Mouse (Mus musculus) skeletal muscle tissue, postnatal 0 days (tissue): ENCODE measurements around the gene Pmepa1. TPM values are rescaled to one million over a fixed set of nuclear protein-coding genes. Genes with fewer than 3 reads are reported as not detected.

Experiments used
- polyA plus RNA-seq: library from polyadenylated mRNA; unstranded; fragments of >200 nt; fragmentation: Nextera tagmentation; extraction: Ambion mirVana; gene quantifications from 2 replicates; pipeline ENCODE4 v1.2.1, GENCODE M21; 2015

Pmepa1 gene
- 2.9 and 6.1 TPM in 2 replicates for polyA plus RNA-seq

GRCm38 (mm10) chr2:173276409-173276808, at the start of gene Pmepa1:
Pmepa1 (minus strand) TSS chr2:173276533.

GRCm38 (mm10) chr2:173218416-173219141, 57.8 kb downstream of the Pmepa1 start, which contains the start of gene Zbp1:
Zbp1 (minus strand) TSS chr2:173218923.

Other genes with a start within 250 kb of the Pmepa1 start
- 0.21 and 0.22 TPM in 2 replicates for gene Ctcfl, start 157.0 kb downstream of the Pmepa1 start, polyA plus RNA-seq
- gene Pck1, start 123.5 kb downstream of the Pmepa1 start, polyA plus RNA-seq = 5.9 and 106 TPM in 2 replicates
- gene Zbp1, start 57.6 kb downstream of the Pmepa1 start, polyA plus RNA-seq = 2.3 and 2.4 TPM in 2 replicates
- gene 1700021F07Rik, start 246.1 kb upstream of the Pmepa1 start, polyA plus RNA-seq = not detected in 2 replicates